Mouse (Mus musculus): ENCODE data around the gene Cdkl5.
A peak's percentile ranks its signal among the peaks of the same experiment; 100 is the strongest.

The Cdkl5 gene

DNA sequence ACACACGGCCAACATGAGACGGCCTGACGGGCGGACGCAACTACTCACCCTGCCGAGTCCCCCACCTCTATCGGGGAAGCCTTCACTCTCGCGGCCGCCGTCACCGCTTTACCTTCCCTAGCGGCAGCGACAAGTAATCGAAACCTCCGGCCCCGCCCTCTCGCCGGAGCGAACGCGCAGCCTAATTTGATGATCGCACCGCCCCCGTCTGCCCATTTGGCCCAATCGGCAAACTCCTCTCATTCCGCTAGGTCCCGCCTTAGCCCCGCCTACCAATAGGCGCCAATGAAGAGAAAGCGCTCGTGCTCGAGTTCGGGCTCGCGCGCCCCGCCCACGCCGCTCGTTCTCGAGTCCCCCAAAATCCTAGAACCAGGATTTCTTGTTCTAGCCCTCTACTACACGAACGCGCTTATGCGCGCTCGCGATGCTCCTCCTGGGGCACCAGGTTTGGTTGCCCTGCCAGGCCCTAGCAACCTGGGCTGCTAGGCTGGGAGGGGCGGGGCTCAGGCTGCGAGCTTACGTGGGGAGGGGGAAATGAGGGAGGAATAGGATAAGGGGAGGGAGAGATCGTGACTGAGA is at the start of gene Cdkl5:
Cdkl5 (minus strand) TSS at position 162 of the 579 bp plus-strand sequence.
- DNase-seq (ENCODE audit: low spot score in 2 of 2) = peak; percentile 92 to 93

DNA sequence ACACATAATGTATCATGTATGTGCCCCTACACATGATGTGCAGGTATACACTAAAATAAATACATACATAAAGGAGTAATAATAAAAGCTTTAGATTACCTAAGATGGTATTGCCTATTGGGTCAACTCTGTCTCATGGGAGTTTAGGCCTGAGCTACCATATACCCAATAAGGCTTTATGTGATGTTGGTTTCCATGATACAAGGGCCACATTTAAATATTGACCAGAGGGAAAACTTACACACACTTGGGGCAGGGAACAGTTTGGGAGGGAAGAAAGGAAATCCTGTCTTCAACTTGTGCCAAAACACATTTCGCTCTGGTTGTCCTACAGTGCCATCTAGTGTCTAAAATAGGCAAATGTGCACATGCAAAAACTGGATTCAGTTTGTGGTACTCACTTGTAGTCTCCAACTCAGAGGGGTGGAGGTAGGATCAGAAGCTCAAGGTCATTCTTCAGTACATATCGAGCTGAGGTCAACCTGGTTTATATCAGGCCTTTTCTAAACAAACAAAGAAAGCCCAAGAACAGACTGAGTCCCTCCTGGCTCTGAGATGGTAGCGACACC is 38.8 kb upstream of the Cdkl5 start:
- DNase-seq (ENCODE audit: low spot score in 2 of 2) = no peak

DNA sequence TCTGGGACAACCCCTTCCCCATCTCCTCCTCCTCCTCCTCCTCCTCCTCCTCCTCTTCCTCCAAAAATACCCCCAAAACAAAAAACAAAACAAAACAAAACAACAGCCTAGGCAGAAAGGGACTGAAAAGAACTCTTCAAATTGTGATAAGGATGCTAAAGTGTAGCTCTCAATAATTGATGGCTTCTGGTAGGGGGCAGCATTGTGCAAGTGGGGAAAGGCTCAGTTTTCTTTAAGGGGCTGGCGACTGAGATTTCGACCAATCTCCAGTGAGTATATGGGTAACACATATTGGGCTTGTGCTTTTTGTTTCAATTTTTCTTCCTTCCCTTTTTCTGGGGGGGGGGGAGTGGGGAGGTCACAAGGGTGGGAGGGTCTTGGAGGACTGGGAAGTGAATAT is 37.9 kb upstream of the Cdkl5 start:
- no peak for DNase-seq (ENCODE audit: low spot score in 2 of 2)

DNA sequence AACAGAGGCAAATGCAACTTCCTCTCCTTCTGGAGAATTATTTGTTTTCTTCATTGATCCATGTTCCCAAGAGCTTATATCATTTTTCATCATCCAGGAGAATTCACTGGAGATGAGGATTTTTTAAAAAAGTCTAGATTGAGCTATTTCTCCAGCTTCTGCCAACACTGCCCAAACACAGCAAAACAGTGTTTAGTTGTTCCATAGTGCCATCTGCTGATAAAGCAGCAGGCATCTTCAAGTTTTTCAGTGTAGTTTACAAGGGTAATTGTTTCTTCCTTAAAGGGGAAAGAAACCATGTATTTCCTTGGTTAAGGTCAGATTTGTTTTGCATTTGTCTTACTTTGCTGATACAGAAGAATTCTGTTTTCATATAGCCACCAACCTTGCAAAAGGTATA is 35.7 kb upstream of the Cdkl5 start:
- DNase-seq (ENCODE audit: low spot score in 2 of 2) = no peak

DNA sequence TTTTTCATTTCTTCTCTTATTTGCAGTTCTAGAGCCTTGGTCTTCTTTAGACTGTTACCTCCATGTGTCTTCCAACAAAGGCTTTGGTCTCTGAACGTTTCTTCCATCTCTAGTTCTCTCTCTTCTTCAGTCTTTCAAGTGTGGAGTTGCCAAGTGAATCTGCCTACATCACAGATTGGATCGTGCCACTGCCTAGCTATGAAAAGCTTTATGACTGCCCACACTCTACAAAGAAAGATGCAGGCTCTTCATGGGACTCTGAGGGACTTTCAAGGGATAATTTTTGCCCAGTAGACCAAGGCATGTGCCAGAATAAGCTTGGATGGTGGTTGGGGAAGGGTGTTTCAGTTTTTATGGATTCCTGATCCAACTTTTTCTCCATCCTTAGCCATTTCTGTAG is 30.0 kb upstream of the Cdkl5 start:
- DNase-seq (ENCODE audit: low spot score in 2 of 2) = no peak

DNA sequence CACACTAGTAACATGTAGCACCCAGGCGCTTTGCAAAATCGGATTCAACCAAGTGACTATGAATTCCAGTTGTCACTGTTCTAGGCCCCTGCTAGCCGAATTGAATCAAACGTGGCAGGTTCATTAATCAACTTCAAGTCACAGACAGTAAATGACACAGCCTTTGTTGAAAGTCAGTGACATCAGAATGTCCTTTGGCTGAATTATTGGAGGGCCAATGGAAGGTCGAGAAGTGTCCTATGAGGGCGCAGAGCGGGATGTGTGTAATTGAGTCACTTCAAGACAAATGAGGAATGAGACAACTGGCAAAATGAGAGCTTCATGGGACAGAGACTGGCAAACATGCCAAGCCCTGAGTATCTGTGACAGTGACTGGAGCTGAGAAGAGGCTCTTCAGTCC is 27.0 kb upstream of the Cdkl5 start:
- DNase-seq (ENCODE audit: low spot score in 2 of 2) = no peak

DNA sequence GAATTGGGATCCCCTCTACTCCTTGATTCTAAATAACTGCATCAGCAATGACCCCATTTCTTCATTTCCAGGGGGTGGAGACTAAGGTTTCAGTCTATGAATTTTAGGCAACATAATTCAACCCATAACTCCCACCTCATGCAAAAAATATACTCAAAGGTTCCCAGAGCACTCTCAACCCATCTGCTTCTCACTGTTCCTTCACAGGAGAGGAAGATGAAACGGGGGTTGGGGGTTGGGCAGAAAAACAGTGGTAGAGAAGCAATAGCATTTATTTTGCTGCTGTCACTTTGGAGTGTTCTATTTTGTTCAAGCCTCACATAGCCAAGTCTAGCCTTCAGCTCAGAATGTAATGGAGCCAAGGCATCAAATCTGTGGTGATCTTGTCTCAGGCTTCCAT is 23.7 kb upstream of the Cdkl5 start:
- DNase-seq (ENCODE audit: low spot score in 2 of 2) = no peak

DNA sequence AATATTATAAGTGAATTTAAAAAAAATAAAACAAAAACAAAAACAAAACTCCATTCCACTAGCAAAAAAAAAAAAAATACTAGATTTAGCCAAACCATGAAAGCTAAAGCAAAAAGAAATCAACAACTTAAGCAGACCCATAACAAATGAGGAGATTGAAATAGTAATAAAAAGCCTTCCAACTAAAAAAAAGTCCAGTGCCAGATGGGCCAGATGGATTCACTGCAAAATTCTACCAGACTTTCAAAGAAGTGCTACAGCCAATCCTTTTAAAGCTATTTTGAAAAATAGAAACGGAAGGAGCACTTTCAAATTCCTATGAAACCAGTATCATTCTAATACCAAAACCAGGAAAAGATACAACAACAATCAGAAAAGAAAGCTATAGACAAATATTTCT is 11.8 kb upstream of the Cdkl5 start:
- no peak for DNase-seq (ENCODE audit: low spot score in 2 of 2)

DNA sequence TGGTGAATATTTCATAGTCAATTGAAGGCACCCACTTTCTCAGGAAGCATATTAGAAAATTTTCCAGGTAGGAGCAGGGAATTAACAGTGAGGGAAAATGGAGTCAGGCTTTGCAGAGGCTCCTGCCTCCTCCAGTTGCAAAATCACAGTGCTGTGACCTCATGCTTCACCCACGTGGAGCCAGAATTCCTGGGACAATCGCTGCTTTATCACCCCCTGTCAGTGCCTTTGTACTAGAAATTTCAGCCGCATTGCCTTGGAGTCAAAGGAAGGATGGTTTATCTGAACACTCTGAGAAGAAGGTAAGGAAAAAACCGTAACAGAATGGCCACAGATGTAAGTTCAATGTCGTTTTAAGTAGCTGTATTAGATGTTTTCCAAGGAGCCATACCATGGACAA is 1.5 kb upstream of the Cdkl5 start:
- DNase-seq (ENCODE audit: low spot score in 2 of 2) = no peak

DNA sequence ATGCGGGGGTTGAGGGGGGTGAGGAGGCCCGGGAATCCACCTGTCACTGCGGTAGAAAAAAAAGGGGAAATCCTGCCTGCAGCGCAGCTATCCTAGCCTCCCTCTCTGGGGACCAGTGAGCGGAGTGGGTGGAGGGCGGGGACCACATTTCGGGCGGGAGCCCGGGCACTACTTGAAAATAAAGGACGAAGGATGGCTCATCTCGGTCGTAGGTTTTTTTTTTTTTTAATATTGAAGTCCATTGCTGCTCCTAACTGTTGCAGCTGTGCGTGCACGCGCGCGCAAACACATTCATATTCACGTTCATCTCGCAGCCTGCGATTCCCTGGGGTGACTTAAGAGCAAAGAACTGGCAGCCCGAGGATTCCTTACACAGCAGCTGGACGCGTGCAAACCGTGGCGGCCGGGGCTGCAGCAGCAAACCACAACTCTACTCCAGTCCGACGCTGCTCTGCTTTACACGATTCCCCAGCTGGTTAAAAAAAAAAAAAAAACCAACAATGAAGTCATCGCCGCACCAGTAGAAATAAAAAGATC is 695 bp upstream of the Cdkl5 start:
- DNase-seq (ENCODE audit: low spot score in 2 of 2) = peak; percentile 12 to 60

DNA sequence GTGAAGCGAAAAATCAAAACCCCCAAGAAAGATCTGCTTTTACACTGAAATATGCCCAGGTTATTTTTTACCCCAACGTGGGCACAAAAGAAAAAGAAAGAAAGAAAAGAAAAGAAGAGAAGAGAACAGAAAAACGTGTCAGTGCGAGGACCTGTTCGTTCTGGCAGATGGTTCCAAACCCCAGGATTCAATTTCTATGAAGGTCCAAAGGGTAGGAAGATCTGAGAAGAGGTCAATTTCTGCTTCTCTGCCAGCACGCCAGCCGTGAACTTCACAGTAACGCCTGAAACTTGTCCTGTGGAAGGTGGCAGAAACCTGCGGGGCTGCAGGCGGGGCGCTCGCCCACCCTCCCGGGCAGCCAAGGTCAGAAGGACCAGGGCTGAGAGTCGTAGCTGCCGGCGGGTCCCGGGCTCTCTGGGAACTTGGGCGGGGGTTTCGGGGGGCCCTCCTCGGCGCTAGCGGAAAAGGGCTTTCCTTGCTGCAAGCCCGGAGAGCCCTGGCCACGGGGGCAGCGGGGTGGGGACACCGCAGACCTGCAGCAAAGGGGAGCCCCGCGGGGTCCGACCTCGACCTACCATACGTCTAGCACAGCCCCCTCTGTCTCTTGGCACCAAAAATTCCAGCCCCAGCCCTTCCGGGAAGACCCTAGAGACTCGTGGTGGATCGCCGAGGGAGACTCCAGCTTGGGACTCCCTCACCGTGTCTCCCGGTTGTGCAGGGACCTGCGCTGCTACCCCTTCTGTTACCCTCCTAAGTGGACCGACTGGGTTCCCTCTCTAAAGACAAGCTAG is 560 bp downstream of the Cdkl5 start:
- DNase-seq (ENCODE audit: low spot score in 2 of 2) = peak in 1 of 2 experiments; percentile 68

DNA sequence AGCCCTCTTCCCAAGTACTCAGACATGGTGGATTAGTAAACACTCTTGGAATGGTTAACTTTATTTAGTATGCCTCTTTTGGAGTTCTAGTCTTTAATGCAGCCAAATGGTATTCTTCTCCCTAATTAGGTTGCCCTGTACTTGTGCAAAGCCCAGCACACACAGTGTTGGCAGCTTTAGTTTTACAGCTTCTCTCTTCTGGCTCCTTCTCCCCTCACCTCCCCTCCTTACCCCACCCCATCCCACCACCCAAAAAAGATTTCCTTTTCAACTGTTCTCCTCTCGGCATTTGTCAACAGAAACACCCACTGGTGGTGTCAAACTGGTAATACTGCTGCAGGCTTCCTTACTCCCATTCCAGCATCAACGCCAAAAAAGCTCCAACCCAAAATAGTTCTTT is 1.8 kb downstream of the Cdkl5 start:
- no peak for DNase-seq (ENCODE audit: low spot score in 2 of 2)

DNA sequence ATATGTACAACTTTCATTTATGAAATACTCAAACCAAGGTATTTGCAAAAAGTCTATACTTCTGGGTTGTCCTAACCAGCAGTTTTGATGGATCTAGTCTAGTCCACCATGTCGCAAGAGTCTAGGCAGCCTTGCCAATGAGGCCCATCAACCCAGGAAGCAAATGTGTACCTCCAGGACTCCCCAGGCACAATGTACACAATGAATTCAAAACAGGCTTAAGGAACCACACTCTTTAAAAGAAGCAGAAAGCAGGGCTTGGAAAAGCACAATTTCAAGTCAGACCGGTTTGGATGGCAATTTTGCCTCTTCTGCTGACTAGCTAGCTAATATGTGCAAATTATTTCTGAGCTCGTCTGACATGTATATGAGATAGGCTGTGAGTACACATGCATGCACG is 4.2 kb downstream of the Cdkl5 start:
- no peak for DNase-seq (ENCODE audit: low spot score in 2 of 2)

DNA sequence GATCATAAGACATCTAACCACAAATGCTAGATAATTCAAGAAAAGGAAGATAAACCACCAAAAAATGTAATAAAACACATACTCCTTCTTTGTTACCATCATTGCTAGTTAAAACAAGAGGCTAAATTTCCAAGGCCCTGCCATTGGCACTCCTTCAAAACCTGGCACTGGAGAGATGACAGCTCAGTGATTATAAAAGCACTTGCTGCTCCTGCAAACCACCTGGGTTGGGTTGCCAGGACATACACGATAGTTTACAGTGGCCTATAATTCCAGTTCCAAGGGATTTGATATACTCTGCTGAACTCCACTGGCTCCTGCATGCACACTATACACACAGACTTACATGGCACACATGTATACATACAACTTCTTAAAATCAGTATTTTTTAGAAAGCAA is 16.6 kb downstream of the Cdkl5 start:
- no peak for DNase-seq (ENCODE audit: low spot score in 2 of 2)

DNA sequence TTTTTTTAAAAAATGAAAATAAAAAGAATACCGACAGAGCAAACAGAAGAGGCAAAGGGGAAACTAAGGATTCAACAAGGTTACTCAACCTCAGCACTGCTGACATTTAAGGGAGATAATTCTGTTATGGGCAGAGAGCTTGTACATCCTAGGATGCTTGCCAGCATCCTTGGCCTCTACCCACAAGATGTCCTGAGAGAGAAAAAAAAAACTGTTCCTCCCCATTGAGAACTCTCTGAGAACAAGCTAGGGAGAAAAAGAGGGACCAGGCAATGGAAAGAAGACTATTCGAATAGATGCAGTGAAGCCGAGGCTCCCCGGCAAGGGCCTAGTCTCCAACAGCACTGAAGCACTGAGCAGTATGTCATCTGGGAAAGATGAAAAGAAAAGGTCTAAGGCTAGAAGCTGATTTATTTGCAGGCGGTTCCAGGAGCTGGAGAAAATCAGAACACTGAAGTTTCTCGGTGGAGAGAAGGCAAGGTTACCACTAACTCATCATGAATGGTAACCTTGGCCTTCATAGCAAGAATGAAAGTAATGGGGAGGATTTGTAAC is 22.4 kb downstream of the Cdkl5 start:
- no peak for DNase-seq (ENCODE audit: low spot score in 2 of 2)

DNA sequence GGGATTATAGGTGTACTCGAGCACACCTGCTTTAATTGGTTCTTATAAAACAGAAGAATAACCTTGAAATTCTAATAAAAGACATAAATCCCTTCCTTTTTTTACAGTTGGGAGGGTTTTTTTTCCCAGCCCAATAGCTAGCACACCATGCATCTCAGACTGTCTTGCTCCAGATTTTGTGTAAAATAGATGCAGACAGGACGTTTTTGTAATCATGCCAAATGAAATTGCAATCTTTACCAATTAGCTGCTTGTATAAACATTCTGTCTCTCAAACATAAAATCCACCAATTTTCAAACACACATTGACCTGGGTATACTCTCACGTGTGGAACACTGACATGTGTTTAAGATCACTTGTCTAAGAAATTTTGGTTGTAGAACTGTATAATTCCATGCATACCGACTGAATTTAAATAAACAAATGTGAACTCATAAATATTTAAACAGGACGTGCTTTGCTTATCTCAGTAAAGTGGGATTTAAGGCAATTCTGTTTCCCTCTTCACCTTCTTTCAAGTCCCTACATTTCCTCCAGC is 35.8 kb downstream of the Cdkl5 start:
- no peak for DNase-seq (ENCODE audit: low spot score in 2 of 2)

DNA sequence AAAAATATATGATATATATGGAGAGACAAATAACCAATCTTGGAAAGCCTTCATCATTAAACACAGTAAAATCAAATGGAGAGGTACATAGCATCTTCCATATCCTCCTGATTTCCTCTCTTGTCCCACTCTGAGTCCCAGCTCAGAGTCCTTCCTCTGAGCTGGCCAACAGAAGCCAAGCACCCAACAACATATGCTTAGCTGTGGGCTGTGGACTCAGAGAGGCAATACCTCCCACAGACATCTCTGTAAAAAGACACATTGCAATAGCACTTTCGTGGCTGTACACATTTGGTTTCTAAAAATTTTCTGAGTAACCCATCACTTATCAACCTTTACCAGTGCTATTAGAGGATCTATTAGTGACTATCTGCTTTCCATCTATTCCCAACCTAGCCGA is 44.9 kb downstream of the Cdkl5 start:
- DNase-seq (ENCODE audit: low spot score in 2 of 2) = no peak

DNA sequence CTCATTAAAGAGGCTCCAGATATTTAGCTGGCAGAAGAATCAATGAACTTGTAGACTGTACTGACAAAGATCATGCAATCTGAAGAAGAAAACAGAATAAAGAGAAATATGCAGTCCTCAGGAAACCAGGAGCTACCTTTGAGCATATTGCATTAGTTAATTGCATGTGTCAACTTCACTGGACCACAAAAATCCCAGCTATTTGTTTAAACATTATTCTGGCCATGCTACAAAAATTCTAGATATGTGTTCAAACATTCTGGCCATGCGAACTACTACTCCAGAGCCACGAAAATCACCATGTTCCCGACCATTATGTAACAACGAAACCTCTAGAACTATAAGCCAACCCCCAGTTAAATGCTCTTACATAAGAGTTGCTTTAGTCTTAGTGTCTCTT is 49.8 kb downstream of the Cdkl5 start:
- no peak for DNase-seq (ENCODE audit: low spot score in 2 of 2)

DNA sequence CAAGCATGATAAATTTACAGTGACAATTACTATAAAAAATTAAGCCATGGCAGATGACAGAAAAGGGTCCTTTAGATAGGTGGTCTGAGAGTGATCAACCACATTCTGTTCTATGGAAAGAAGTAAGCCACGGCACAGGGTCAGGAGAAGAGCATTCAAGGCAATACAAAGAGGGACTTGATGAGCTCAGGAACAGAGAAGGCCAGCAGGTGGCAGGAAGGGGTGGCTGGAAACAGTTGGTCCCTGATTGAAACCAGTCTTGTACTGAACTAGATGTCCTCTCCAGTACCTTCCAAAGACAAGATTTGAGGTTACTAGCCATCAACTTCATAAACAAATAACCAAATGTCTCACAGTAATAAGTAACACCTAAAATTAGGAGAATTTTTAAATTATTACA is 59.0 kb downstream of the Cdkl5 start:
- no peak for DNase-seq (ENCODE audit: low spot score in 2 of 2)

DNA sequence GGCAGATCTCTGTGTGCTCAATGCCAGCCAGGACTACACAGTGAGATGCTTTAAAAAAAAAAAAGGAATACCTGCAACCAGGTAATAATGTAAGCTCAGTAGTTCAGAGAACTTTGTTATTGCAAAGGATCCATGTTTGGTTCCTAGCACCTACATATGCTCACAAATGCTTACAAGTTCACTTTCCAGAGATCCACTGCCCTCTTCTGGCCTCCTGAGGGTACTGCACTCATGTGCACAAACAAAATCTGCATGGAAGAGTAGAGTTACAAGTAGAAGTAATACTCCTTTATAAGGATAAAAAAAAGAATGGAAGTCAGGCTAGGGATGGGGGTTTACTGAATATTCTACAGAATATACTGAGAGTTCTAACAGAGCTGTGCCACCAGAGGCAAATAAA is 63.8 kb downstream of the Cdkl5 start:
- peak in 1 of 2 experiments; percentile 11 for DNase-seq (ENCODE audit: low spot score in 2 of 2)

DNA sequence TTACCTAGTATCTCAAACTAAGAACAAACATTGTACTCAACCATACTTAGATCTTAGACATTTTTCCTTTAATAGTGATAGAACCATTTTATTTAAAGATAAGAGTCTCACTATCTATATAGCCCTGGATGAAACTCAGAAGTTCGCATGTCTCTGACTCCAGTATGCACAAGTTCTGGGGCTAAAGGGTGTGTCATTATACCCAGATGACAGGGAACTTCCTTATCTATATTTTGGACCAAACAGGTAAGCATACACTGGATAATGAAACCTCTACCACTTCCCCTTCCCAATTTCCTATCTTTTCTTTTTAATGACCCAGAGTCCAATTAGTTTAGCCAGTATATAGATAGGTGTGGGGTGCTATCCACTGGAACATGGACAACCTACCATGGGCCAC is 65.6 kb downstream of the Cdkl5 start:
- DNase-seq (ENCODE audit: low spot score in 2 of 2) = no peak

DNA sequence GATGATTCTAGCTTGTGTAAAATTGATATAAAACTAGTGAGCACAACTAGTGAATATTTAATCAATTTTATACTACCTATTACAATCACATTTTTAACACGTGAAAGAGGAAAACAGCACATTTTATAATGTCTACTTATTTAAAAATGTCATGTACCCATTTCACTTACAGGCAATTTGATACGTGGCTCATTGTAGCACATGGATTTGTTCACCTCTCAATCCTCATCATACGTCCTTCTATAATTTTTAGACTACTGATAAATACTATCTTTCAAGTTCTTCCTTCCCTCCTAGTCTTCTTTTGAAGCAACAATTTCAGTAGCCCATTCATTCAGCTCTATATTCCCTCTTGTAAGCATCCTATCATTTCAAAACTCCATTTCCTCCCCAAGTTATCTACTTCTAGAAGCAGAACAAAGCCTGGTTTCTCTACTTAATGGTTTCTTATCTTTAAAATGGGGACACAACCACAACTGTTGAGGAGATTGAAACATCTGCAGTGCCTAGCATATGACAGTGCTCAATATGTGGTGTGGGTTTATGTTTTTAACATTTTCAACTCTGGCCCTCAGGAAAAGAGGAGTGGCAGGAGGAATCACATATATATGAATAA is 75.4 kb downstream of the Cdkl5 start:
- DNase-seq (ENCODE audit: low spot score in 2 of 2) = no peak

All from spleen, postnatal 4 days (tissue).